Mouse (Mus musculus) lung, adult 2 months (tissue): Measurements from ENCODE around the gene Slit3.

Experiments used
- CTCF ChIP-seq: fragments of 200-500 bp; IDR thresholded peaks from 2 replicates; pipeline ENCODE4 v1.5.1; 2011; ENCODE audit warnings: mild to moderate bottlenecking, low read length, control low read depth; ENCODE audit not compliant: insufficient read depth
- POLR2A ChIP-seq: fragments of 200-500 bp; IDR thresholded peaks from 2 replicates; pipeline ENCODE4 v1.6.1; 2011; ENCODE audit warnings: low read depth, mild to moderate bottlenecking, control low read depth, low read length, borderline replicate concordance; ENCODE audit errors: extremely low read depth

DNA sequence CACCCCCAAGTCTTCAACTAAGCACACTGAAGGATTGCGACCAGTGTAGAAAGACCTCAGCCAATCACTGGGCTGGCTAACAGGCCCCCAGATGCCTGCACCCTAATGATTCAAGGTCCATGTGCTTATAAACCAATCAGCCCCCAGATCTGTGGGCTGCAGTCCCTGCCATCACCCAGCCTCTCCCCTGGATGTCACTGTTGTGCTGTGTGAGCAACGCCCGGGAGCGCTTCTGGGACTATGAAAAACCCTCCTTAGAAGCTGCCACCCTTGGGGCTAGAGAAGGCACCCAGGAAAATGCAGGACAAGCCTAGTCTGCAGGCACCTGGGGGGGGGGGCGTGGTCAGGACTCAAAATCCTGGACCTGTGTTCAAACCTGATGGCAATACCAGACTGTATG, 331.4 kb downstream of the Slit3 start:
- no peak for TF ChIP-seq CTCF
- no peak for TF ChIP-seq POLR2A
